13 mouse cellular contexts compared by ENCODE assay signal in the genomic region with DNA sequence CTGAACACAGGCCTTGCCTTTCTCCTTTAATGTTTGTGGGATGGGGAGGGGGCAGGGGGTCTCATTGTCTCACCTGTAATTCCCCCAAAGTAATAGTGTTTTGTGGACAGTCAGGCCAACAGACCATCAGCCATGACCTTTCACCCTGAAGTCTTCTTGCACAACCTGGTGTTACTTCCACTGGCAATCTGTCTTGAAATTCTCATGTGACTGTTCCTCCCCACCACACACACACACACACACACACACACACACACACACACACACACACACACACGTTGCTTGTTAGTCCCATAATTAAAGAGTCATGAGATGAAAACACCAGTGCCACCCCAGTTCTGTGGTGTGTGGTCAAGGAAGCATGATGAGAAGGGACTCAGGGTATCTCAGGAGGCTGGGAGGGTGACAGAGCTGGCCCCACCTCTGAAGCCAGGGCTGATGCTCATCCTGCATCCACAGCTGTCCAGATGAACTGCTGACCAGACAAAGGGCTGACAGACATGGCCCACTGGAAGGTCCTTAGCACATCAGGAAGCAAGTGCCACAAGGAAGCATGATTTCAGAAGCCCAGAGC. TPM values are rescaled to one million over a fixed set of nuclear protein-coding genes. Genes with fewer than 3 reads are reported as not detected.
DNase-seq lines count a peak whose midpoint lies in the region; ATAC-seq and TF ChIP-seq lines count a peak whose summit lies in the region.
"Had no signal": no experiment of that assay in that cellular context is flagged by ENCODE, and none has a peak within 500 bp of the region (broad histone marks: within the 10 kb centered on the region; RNA-seq: fewer than 3 reads in every experiment).

No protein-coding gene starts in this region.

- WGBS in spleen, adult 2 months: 6% methylated on average over 1 of the region's 1 CpGs
- WGBS in liver, embryonic 14.5 days (ENCODE audit: insufficient replicate concordance): 11% methylated on average over 1 of the region's 1 CpGs
- 63% methylated on average over 1 of the region's 1 CpGs for WGBS in small intestine, adult 2 months

- no peak for TF ChIP-seq POLR2A in spleen, adult 2 months (IDR thresholded peaks at IDR 0.05; ENCODE audit: low read depth, low read length)
- TF ChIP-seq POLR2A in small intestine, adult 2 months (IDR thresholded peaks at IDR 0.05; ENCODE audit: low read depth, low read length): no peak

- no peak for TF ChIP-seq EP300 in liver, embryonic 14.5 days (IDR thresholded peaks at IDR 0.05; ENCODE audit: low read depth)

- no peaks in the 10 kb centered on the region for H3K9me3 ChIP-seq in liver, embryonic 14.5 days (ENCODE audit: control insufficient read depth, low read length)
- H3K9me3 ChIP-seq: hindbrain, embryonic 12.5 days; kidney, embryonic 15.5 days had no signal

- DNase-seq in gastrocnemius, adult 2 months: no peak
- no peak for DNase-seq in gastrocnemius, postnatal 4 days (ENCODE audit: low spot score in 2 of 2)
- no peak for DNase-seq in spleen, adult 2 months (ENCODE audit: low read depth in 1 of 2, low spot score in 2 of 2)
- DNase-seq in spleen, postnatal 36 days (ENCODE audit: low spot score in 2 of 2): no peak
- no peak for DNase-seq in liver, embryonic 14.5 days (ENCODE audit: low read depth in 3 of 3, low spot score in 3 of 3)
- DNase-seq in urinary bladder, adult 2 months (ENCODE audit: low spot score): no peak
- no peak for DNase-seq in layer of hippocampus, postnatal 14 days (ENCODE audit: low spot score in 2 of 2)
- DNase-seq: cerebellum, postnatal 36 days; lung, adult 2 months had no signal

- H3K9ac ChIP-seq in liver, embryonic 14.5 days (replicated peaks): no peak overlapping the region
- H3K9ac ChIP-seq: hindbrain, embryonic 12.5 days; kidney, embryonic 15.5 days had no signal

- H3K4me1 ChIP-seq in spleen, adult 2 months (ENCODE audit: control insufficient read depth, insufficient read depth, insufficient read length): peaks cover 38% of the 10 kb centered on the region; the same call in 1 of the 2 replicates
- H3K4me1 ChIP-seq in liver, embryonic 14.5 days (replicated peaks; ENCODE audit: control insufficient read depth in 2 of 2, insufficient read depth in 2 of 2, low read length in 1 of 2): peaks cover 0 to 37% of the 10 kb centered on the region in 2 experiments; a peak in 2 of 4 replicates
- peaks cover 16% of the 10 kb centered on the region; the same call in 1 of the 2 replicates for H3K4me1 ChIP-seq in small intestine, adult 2 months (ENCODE audit: control insufficient read depth, insufficient read depth, insufficient read length, low read length)

- ATAC-seq in liver, embryonic 14.5 days (ENCODE audit: insufficient read depth): no peak
- ATAC-seq: midbrain, embryonic 16.5 days had no signal

- H3K36me3 ChIP-seq in spleen, adult 2 months (ENCODE audit: control insufficient read depth, insufficient read depth, low read length): no peaks in the 10 kb centered on the region
- H3K36me3 ChIP-seq in liver, embryonic 14.5 days (replicated peaks; ENCODE audit: control insufficient read depth, insufficient read depth, low read depth): no peaks in the 10 kb centered on the region
- no peaks in the 10 kb centered on the region for H3K36me3 ChIP-seq in small intestine, adult 2 months (ENCODE audit: control insufficient read depth, insufficient read depth, low read length)
- H3K36me3 ChIP-seq: hindbrain, embryonic 12.5 days; kidney, embryonic 15.5 days had no signal

- H3K27ac ChIP-seq in gastrocnemius, adult 2 months: peak overlapping the region; percentile 89
- H3K27ac ChIP-seq in spleen, adult 2 months (ENCODE audit: insufficient read depth, low read length): peak overlapping the region; percentile 78
- H3K27ac ChIP-seq in liver, embryonic 14.5 days: no peak overlapping the region
- H3K27ac ChIP-seq in small intestine, adult 2 months (ENCODE audit: insufficient read depth, low read depth, low read length): peak overlapping the region; percentile 60
- H3K27ac ChIP-seq: hindbrain, embryonic 12.5 days; kidney, embryonic 15.5 days had no signal

- no peak for TF ChIP-seq CTCF in gastrocnemius, adult 2 months (IDR thresholded peaks at IDR 0.05)
- TF ChIP-seq CTCF in spleen, adult 2 months (IDR thresholded peaks at IDR 0.05; ENCODE audit: extremely low read depth, insufficient read depth, insufficient read length, insufficient replicate concordance): no peak
- no peak for TF ChIP-seq CTCF in liver, embryonic 14.5 days (IDR thresholded peaks at IDR 0.05; ENCODE audit: low read depth)
- TF ChIP-seq CTCF in small intestine, adult 2 months (IDR thresholded peaks at IDR 0.05; ENCODE audit: extremely low read depth, insufficient read length, insufficient replicate concordance, low read depth, low read length): no peak

- intact Hi-C loops in gastrocnemius, adult 2 months (cut with DNase I): loop anchor here (2.0 kb wide), 1 partner anchor 37 kb away; no protein-coding TSS in a partner anchor

- peak overlapping the region; percentile 8; the same call in 1 of the 2 replicates for H3K4me2 ChIP-seq in liver, embryonic 14.5 days (ENCODE audit: low read depth)
- H3K4me2 ChIP-seq: hindbrain, embryonic 12.5 days; kidney, embryonic 15.5 days had no signal

- H3K4me3 ChIP-seq in gastrocnemius, adult 2 months: no peak overlapping the region
- H3K4me3 ChIP-seq in spleen, adult 2 months (ENCODE audit: extremely low read depth, insufficient read depth, insufficient read length): no peak overlapping the region
- H3K4me3 ChIP-seq in liver, embryonic 14.5 days (ENCODE audit: insufficient read depth in 1 of 2, low read depth in 2 of 2, low read length in 2 of 2): no peak overlapping the region
- H3K4me3 ChIP-seq in small intestine, adult 2 months (ENCODE audit: low read depth, low read length): no peak overlapping the region
- H3K4me3 ChIP-seq: hindbrain, embryonic 12.5 days; kidney, embryonic 15.5 days had no signal

- no peaks in the 10 kb centered on the region for H3K27me3 ChIP-seq in spleen, adult 2 months (ENCODE audit: control insufficient read depth, insufficient read depth, low read length)
- no peaks in the 10 kb centered on the region for H3K27me3 ChIP-seq in liver, embryonic 14.5 days (ENCODE audit: control insufficient read depth, insufficient read depth, low read length)
- H3K27me3 ChIP-seq in small intestine, adult 2 months (ENCODE audit: control insufficient read depth, insufficient read depth, low read length): no peaks in the 10 kb centered on the region
- H3K27me3 ChIP-seq: hindbrain, embryonic 12.5 days; kidney, embryonic 15.5 days had no signal

RNA-seq across cellular contexts. Expression of gene Ppp2r5a, which starts 18.4 kb away (rescaled TPM):
- total RNA-seq in gastrocnemius, adult 2 months (2021): 10 to 100 TPM; 65.0 to 80.1 TPM
- 10 to 100 TPM; 57.9 to 66.5 TPM for total RNA-seq in gastrocnemius, postnatal 4 days (2021)
- polyA plus RNA-seq in spleen, adult 2 months (2012; rRNA removed): 49.2 and 65.2 TPM in 2 replicates
- polyA plus RNA-seq in liver, embryonic 14.5 days (2012; rRNA removed): 16.4 and 23.8 TPM in 2 replicates
- 21.0 and 23.8 TPM in 2 replicates for polyA plus RNA-seq in liver, embryonic 14.5 days (2014; fragmentation: Nextera tagmentation; extraction: Ambion mirVana)
- polyA plus RNA-seq in small intestine, adult 2 months (2012; rRNA removed): 18.5 and 46.6 TPM in 2 replicates
- 71.1 and 76.4 TPM in 2 replicates for polyA plus RNA-seq in urinary bladder, adult 2 months (2012; rRNA removed)
- 10 to 100 TPM; 67.1 to 73.0 TPM for total RNA-seq in layer of hippocampus, postnatal 14 days (2021)
